Mouse (Mus musculus) myocyte (in vitro differentiated cells): Measurements from ENCODE around the gene Sepsecs. TPM values are rescaled to one million over a fixed set of nuclear protein-coding genes. Genes with fewer than 3 reads are reported as not detected.

Experiments
- H3K27me3 ChIP-seq: one replicate; pipeline ENCODE4 v1.6.1; 2011; ENCODE audit not compliant: control insufficient read depth, insufficient read depth, insufficient read length
- H3K36me3 ChIP-seq: one replicate; pipeline ENCODE4 v1.6.1; 2011; ENCODE audit not compliant: control insufficient read depth, insufficient read depth
- H3K4me2 ChIP-seq: one replicate; pipeline ENCODE4 v1.6.1; 2011; ENCODE audit warnings: low read depth, control low read depth
- H3K4me3 ChIP-seq: one replicate; pipeline ENCODE4 v1.5.1; 2011; ENCODE audit warnings: mild to moderate bottlenecking, control low read depth, moderate library complexity
- H3K79me2 ChIP-seq: one replicate; pipeline ENCODE4 v1.6.1; 2011; ENCODE audit not compliant: control insufficient read depth, insufficient read depth
- H3ac ChIP-seq: one replicate; pipeline ENCODE4 v1.6.1; 2011; ENCODE audit not compliant: control insufficient read depth, insufficient read length
- CEBPB ChIP-seq: IDR thresholded peaks from 2 replicates; pipeline ENCODE4 v1.6.1; 2011; ENCODE audit warnings: mild to moderate bottlenecking, moderate library complexity; ENCODE audit not compliant: poor library complexity, insufficient read depth, severe bottlenecking
- E2F4 ChIP-seq: IDR thresholded peaks from one replicate; pipeline ENCODE4 v1.6.1; 2011; ENCODE audit warnings: mild to moderate bottlenecking, control low read depth, moderate library complexity; ENCODE audit not compliant: insufficient read depth
- MAX ChIP-seq: IDR thresholded peaks from one replicate; pipeline ENCODE4 v1.6.1; 2011; ENCODE audit warnings: low read depth, mild to moderate bottlenecking, control low read depth
- MYOD1 ChIP-seq, 3 experiments: IDR thresholded peaks; one replicate each; pipeline ENCODE4 v1.6.1; 2011; ENCODE audit warnings: control low read depth in 2 of 3, low read depth in 2 of 3, mild to moderate bottlenecking in 2 of 3, moderate library complexity in 1 of 3; ENCODE audit not compliant: insufficient read length in 2 of 3, control insufficient read depth in 1 of 3
- MYOG ChIP-seq, 3 experiments: IDR thresholded peaks; one replicate each; pipeline ENCODE4 v1.6.1; 2011; ENCODE audit warnings: control low read depth in 2 of 3, low read depth in 2 of 3, mild to moderate bottlenecking in 2 of 3; ENCODE audit not compliant: insufficient read length in 2 of 3, control insufficient read depth in 1 of 3, insufficient read depth in 1 of 3
- POLR2A ChIP-seq: IDR thresholded peaks from one replicate; pipeline ENCODE4 v1.6.1; 2011; ENCODE audit warnings: low read depth, mild to moderate bottlenecking, control low read depth, moderate library complexity; ENCODE audit not compliant: insufficient read length
- POLR2AphosphoS2 ChIP-seq: IDR thresholded peaks from one replicate; pipeline ENCODE4 v1.6.1; 2011; ENCODE audit warnings: low read depth, control low read depth; ENCODE audit not compliant: insufficient read length
- REST ChIP-seq: IDR thresholded peaks from one replicate; pipeline ENCODE4 v1.6.1; 2011; ENCODE audit warnings: mild to moderate bottlenecking, control low read depth, moderate library complexity; ENCODE audit not compliant: insufficient read depth, insufficient read length
- SRF ChIP-seq: IDR thresholded peaks from one replicate; pipeline ENCODE4 v1.6.1; 2011; ENCODE audit warnings: low read depth; ENCODE audit not compliant: control insufficient read depth, insufficient read length
- TCF12 ChIP-seq: IDR thresholded peaks from one replicate; pipeline ENCODE4 v1.6.1; 2011; ENCODE audit warnings: mild to moderate bottlenecking, control low read depth; ENCODE audit not compliant: poor library complexity, insufficient read depth, severe bottlenecking
- TCF3 ChIP-seq: IDR thresholded peaks from one replicate; pipeline ENCODE4 v1.6.1; 2011; ENCODE audit warnings: low read depth, control low read depth; ENCODE audit not compliant: insufficient read length
- USF1 ChIP-seq: IDR thresholded peaks from one replicate; pipeline ENCODE4 v1.6.1; 2011; ENCODE audit warnings: low read depth, mild to moderate bottlenecking, control low read depth, moderate library complexity
- polyA plus RNA-seq: library from polyadenylated mRNA; unstranded; fragments of >200 nt; fragmentation: generic; extraction: Trizol; gene quantifications from one replicate; pipeline ENCODE4 v1.2.1, GENCODE M21; 2012; ENCODE audit warnings: missing spikeins

The Sepsecs gene
- polyA plus RNA-seq, 1 experiment = 4.1 TPM

DNA sequence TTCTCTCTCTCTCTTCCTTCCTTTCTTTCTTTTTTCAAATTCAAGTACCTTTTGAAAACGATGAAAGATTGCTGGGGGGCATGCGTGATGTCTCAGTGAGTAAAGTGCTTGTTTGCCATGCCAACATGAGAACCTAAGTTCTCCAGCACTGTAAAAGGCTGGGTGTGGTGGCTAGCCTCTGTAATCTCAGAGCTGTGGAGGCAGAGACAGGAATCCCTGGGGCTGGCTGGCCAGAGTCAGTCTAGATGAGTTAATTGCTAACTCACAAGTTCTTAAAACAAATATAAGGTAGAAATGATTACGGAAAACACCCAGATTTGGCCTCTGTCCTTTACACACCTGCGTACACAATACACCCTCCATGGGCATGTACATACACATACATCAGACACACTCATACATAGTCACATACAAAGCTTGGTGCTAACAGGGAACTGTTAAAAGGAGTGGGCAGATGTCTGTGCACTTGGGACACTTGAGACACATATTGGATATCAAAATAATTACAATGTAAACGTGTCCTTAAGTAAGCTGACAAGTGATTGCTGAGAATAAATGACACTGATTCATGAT is 9.1 kb upstream of the Sepsecs start:
- H3K79me2 ChIP-seq = no peaks in the 10 kb centered on the region
- H3K36me3 ChIP-seq = no peaks in the 10 kb centered on the region
- H3ac ChIP-seq = no peak overlapping the region
- peaks cover 5% of the 10 kb centered on the region for H3K27me3 ChIP-seq
- TF ChIP-seq REST (no peak), TCF3 (no peak), POLR2A (no peak), MYOG (IDR thresholded peaks at IDR 0.05; ENCODE audit: control insufficient read depth in 1 of 3, insufficient read depth in 1 of 3, insufficient read length in 2 of 3, low read depth in 2 of 3) (no peak), POLR2AphosphoS2 (no peak), TCF12 (no peak), E2F4 (no peak), CEBPB (no peak), SRF (no peak), USF1 (no peak), MAX (no peak), MYOD1 (IDR thresholded peaks at IDR 0.05; ENCODE audit: control insufficient read depth in 1 of 3, insufficient read length in 2 of 3, low read depth in 2 of 3) (no peak)
- H3K4me2 ChIP-seq = no peak overlapping the region
- no peak overlapping the region for H3K4me3 ChIP-seq

DNA sequence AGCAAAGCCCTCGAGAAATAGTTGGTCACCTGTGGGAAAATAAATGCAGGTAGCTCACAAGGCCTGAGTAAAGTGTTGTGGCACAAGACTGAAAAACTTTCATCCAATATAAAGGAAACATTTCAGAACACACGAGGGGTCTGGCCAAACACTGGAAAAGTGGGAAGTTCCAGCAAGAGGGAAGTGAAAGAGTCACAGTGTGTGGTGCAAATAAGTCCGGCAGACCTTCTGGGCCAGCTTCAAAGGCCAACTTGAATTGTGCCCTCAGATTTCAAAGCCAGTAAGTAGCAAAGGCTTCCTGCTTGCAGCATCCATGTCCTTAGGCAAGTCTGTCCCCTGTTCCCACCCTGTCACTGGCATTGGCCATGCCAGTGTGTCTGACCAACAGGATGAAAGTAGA is 7.6 kb upstream of the Sepsecs start:
- Histone ChIP-seq H3K4me3 (no peak overlapping the region), H3K27me3 (no peaks in the 10 kb centered on the region), H3K4me2 (no peak overlapping the region), H3ac (no peak overlapping the region), H3K79me2 (no peaks in the 10 kb centered on the region), H3K36me3 (no peaks in the 10 kb centered on the region)
- TF ChIP-seq TCF3 (no peak), CEBPB (no peak), POLR2AphosphoS2 (no peak), USF1 (no peak), MAX (no peak), MYOG (IDR thresholded peaks at IDR 0.05; ENCODE audit: control insufficient read depth in 1 of 3, insufficient read depth in 1 of 3, insufficient read length in 2 of 3, low read depth in 2 of 3) (no peak), TCF12 (no peak), MYOD1 (IDR thresholded peaks at IDR 0.05; ENCODE audit: control insufficient read depth in 1 of 3, insufficient read length in 2 of 3, low read depth in 2 of 3) (no peak), REST (no peak)

DNA sequence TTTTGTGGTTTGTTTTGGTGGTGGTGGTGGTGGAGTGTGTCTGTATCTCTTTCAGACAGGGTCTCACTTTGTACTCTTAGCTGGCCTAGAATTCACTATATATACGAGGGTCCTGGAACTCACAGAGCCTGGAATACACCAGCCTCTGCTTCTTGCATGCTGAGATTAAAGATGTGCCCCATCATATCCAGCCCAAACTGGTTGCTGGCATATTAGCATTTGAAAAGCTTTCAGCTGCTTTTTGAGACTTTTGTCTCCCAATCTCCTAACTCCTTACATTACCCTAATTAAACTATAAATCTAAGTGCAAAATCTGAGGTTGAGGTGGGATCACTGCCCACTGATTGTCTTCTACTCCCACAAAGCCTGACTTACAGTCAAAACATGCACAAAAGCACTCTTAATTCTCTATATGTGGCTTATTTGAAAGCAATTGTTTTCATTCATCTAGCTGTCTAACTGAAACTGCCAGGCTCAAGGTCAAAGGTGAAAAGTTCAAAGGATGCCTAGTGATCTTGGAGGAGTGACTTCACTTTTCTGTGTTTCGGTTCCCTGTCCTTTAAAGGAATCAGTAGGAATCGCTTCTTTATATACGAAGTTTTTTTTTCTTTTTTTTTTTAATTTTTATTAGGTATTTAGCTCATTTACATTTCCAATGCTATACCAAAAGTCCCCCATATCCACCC is 5.0 kb upstream of the Sepsecs start:
- H3ac ChIP-seq = no peak overlapping the region
- no peaks in the 10 kb centered on the region for H3K27me3 ChIP-seq
- no peaks in the 10 kb centered on the region for H3K79me2 ChIP-seq
- TF ChIP-seq MAX = no peak
- no peak for TF ChIP-seq USF1
- no peak for TF ChIP-seq SRF
- no peak for TF ChIP-seq MYOG (IDR thresholded peaks at IDR 0.05; ENCODE audit: control insufficient read depth in 1 of 3, insufficient read depth in 1 of 3, insufficient read length in 2 of 3, low read depth in 2 of 3)
- no peak for TF ChIP-seq POLR2AphosphoS2
- no peak for TF ChIP-seq MYOD1 (IDR thresholded peaks at IDR 0.05; ENCODE audit: control insufficient read depth in 1 of 3, insufficient read length in 2 of 3, low read depth in 2 of 3)
- TF ChIP-seq POLR2A = no peak
- no peak for TF ChIP-seq E2F4
- TF ChIP-seq TCF3 = no peak
- no peak for TF ChIP-seq CEBPB
- TF ChIP-seq TCF12 = no peak
- TF ChIP-seq REST = no peak
- no peak overlapping the region for H3K4me3 ChIP-seq
- H3K36me3 ChIP-seq = no peaks in the 10 kb centered on the region
- H3K4me2 ChIP-seq = no peak overlapping the region

DNA sequence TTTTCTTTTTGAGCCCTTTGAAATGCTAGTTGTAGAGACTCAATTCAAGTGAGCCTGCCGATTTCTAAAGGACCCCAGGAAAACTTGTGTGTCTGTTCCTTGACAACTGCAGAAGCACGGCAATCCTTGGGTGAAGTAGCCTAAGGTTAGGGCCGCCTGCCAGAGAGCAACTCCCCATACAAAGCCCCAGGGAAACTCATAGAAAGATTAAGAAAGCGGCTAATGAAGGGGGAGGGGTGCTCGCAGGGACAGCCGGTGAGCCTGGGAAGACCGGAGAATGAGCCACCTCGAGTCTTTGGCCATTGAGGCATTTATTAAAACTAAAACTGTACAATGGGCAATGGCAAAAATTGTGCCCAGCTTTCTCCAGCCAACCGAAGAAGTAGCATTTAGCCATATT is 3.8 kb upstream of the Sepsecs start:
- H3ac ChIP-seq = no peak overlapping the region
- no peak overlapping the region for H3K4me3 ChIP-seq
- TF ChIP-seq E2F4 = no peak
- TF ChIP-seq USF1 = no peak
- TF ChIP-seq CEBPB = no peak
- TF ChIP-seq TCF12 = no peak
- no peak for TF ChIP-seq SRF
- no peak for TF ChIP-seq MYOD1 (IDR thresholded peaks at IDR 0.05; ENCODE audit: control insufficient read depth in 1 of 3, insufficient read length in 2 of 3, low read depth in 2 of 3)
- TF ChIP-seq POLR2A = no peak
- no peak for TF ChIP-seq MYOG (IDR thresholded peaks at IDR 0.05; ENCODE audit: control insufficient read depth in 1 of 3, insufficient read depth in 1 of 3, insufficient read length in 2 of 3, low read depth in 2 of 3)
- no peak for TF ChIP-seq MAX
- no peak for TF ChIP-seq REST
- no peak for TF ChIP-seq TCF3
- no peak for TF ChIP-seq POLR2AphosphoS2
- peaks cover 7% of the 10 kb centered on the region for H3K79me2 ChIP-seq
- H3K36me3 ChIP-seq = no peaks in the 10 kb centered on the region
- no peak overlapping the region for H3K4me2 ChIP-seq
- no peaks in the 10 kb centered on the region for H3K27me3 ChIP-seq
